Mouse (Mus musculus) C2C12 (cell line): ENCODE data around the gene Maats1. TPM values are rescaled to one million over a fixed set of nuclear protein-coding genes. Genes with fewer than 3 reads are reported as not detected.

Source experiments
- H3K27me3 ChIP-seq: one replicate; pipeline ENCODE4 v1.6.1; 2011; ENCODE audit not compliant: control insufficient read depth, insufficient read depth, insufficient read length
- H3K36me3 ChIP-seq: one replicate; pipeline ENCODE4 v1.6.1; 2011; ENCODE audit not compliant: control insufficient read depth, insufficient read depth
- H3K4me3 ChIP-seq: one replicate; pipeline ENCODE4 v1.5.1; 2011; ENCODE audit warnings: mild to moderate bottlenecking, control low read depth; ENCODE audit not compliant: poor library complexity, insufficient read depth, severe bottlenecking
- H3K79me2 ChIP-seq: one replicate; pipeline ENCODE4 v1.6.1; 2011; ENCODE audit not compliant: control insufficient read depth, insufficient read depth
- H3K79me3 ChIP-seq: one replicate; pipeline ENCODE4 v1.6.1; 2011; ENCODE audit warnings: low read depth, control low read depth
- H3ac ChIP-seq: one replicate; pipeline ENCODE3; 2011; ENCODE audit warnings: low read depth; ENCODE audit not compliant: control insufficient read depth, insufficient read length
- CEBPB ChIP-seq: IDR thresholded peaks from one replicate; pipeline ENCODE4 v1.6.1; 2011; ENCODE audit warnings: low read depth, mild to moderate bottlenecking, control low read depth, moderate library complexity
- CTCF ChIP-seq: IDR thresholded peaks from one replicate; pipeline ENCODE4 v1.5.1; 2011; ENCODE audit not compliant: control insufficient read depth, insufficient read depth, insufficient read length
- FOSL1 ChIP-seq: IDR thresholded peaks from one replicate; pipeline ENCODE4 v1.8.0; 2011; ENCODE audit warnings: mild to moderate bottlenecking, low read length; ENCODE audit not compliant: poor library complexity, insufficient read depth, severe bottlenecking
- MAX ChIP-seq: IDR thresholded peaks from one replicate; pipeline ENCODE4 v1.6.1; 2011; ENCODE audit warnings: mild to moderate bottlenecking, control low read depth
- MYOD1 ChIP-seq: IDR thresholded peaks from one replicate; pipeline ENCODE4 v1.6.1; 2011; ENCODE audit warnings: low read depth; ENCODE audit not compliant: control insufficient read depth, insufficient read length
- MYOG ChIP-seq: IDR thresholded peaks from one replicate; pipeline ENCODE4 v1.6.1; 2011; ENCODE audit not compliant: control insufficient read depth, insufficient read length; ENCODE audit errors: extremely low read depth
- USF1 ChIP-seq: IDR thresholded peaks from one replicate; pipeline ENCODE4 v1.6.1; 2011; ENCODE audit warnings: low read depth, mild to moderate bottlenecking, control low read depth, moderate library complexity
- polyA plus RNA-seq: library from polyadenylated mRNA; unstranded; fragments of >200 nt; fragmentation: generic; extraction: Trizol; gene quantifications from one replicate; pipeline ENCODE4 v1.2.1, GENCODE M21; 2012; ENCODE audit warnings: missing spikeins

Gene Maats1
- polyA plus RNA-seq, 1 experiment = 0.61 TPM

DNA sequence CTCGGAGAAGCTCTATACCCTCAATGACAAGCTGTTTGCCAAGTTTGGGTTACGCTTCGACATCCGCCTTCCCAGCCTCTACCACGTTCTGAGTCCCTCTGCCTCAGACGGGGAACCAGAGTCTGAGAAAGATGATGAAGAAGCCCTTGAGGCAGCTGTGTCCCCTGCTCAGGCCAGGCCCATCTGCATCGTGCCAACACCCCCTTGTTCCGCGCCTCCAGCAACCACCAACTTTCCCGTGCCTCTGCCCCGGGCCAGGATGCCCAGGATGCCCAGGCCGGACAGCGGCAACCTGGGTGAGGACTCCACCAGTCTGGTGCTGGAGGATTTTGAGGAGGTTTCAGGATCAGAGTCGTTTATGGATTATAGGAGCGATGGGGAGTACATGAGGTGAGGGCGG lies 32.0 kb upstream of the Maats1 start:
- H3K4me3 ChIP-seq = no peak overlapping the region
- no peak overlapping the region for H3ac ChIP-seq
- no peaks in the 10 kb centered on the region for H3K27me3 ChIP-seq
- H3K79me3 ChIP-seq = no peaks in the 10 kb centered on the region
- no peak for TF ChIP-seq CTCF
- no peak for TF ChIP-seq CEBPB
- H3K79me2 ChIP-seq = no peaks in the 10 kb centered on the region
- no peaks in the 10 kb centered on the region for H3K36me3 ChIP-seq

GRCm38 (mm10) chr16:38373439-38373838 lies 31.5 kb upstream of the Maats1 start:
- Histone ChIP-seq H3K27me3 (no peaks in the 10 kb centered on the region), H3K36me3 (no peaks in the 10 kb centered on the region), H3K79me2 (no peaks in the 10 kb centered on the region), H3K4me3 (no peak overlapping the region), H3ac (no peak overlapping the region), H3K79me3 (no peaks in the 10 kb centered on the region)
- TF ChIP-seq MAX (no peak), CTCF (no peak), CEBPB (no peak), MYOD1 (no peak), USF1 (no peak), FOSL1 (no peak), MYOG (no peak)

GRCm38 (mm10) chr16:38372876-38373275 lies 30.9 kb upstream of the Maats1 start:
- H3K27me3 ChIP-seq = no peaks in the 10 kb centered on the region
- no peaks in the 10 kb centered on the region for H3K79me2 ChIP-seq
- H3K36me3 ChIP-seq = no peaks in the 10 kb centered on the region
- H3K79me3 ChIP-seq = no peaks in the 10 kb centered on the region
- no peak overlapping the region for H3ac ChIP-seq
- TF ChIP-seq MYOG = no peak
- H3K4me3 ChIP-seq = no peak overlapping the region

GRCm38 (mm10) chr16:38371705-38372296 lies 29.9 kb upstream of the Maats1 start:
- TF ChIP-seq MAX (no peak), USF1 (no peak), MYOD1 (peak; percentile 59), CTCF (no peak)
- H3K4me3 ChIP-seq = no peak overlapping the region
- H3K27me3 ChIP-seq = no peaks in the 10 kb centered on the region
- no peaks in the 10 kb centered on the region for H3K36me3 ChIP-seq
- no peak overlapping the region for H3ac ChIP-seq
- H3K79me3 ChIP-seq = no peaks in the 10 kb centered on the region
- H3K79me2 ChIP-seq = no peaks in the 10 kb centered on the region

DNA sequence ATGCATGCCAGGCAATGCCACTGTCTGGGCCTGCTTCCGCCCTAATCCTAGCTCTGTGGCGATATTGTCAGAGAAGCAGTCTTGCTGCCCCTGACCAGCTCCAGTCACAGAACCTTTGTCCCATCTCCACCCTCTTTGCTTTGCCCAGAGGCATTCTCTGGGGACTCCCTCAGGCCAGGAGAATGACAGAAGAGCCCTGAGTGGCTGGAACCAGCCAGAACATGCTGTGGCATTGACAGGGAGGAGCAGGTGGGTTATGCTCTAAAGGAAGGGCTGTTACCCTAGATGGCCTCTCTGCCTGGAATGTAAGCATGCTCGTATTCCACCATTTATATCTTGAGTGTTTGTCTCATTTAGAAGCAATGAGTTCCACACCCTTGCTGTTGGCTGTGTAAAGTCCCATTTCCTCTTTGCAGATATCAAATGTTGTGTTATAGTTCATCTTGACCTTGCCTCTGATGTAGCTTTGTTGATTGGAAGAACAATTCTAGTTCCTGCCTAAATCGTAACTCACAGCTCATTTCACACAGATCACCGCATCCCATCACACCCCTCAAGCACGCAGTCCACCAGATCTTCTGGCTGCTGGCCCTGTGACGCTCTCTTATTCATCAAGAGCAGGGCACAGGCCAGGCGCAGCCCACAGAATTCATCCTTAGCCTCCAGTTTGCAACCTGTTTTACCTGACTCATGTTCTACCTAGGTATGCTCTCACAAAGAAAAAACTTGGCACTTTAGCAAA lies 28.9 kb upstream of the Maats1 start:
- TF ChIP-seq USF1 = no peak
- peak; percentile 98 for TF ChIP-seq MYOD1
- Histone ChIP-seq H3K79me2 (no peaks in the 10 kb centered on the region), H3K4me3 (no peak overlapping the region), H3K36me3 (no peaks in the 10 kb centered on the region), H3K27me3 (no peaks in the 10 kb centered on the region), H3ac (no peak overlapping the region), H3K79me3 (no peaks in the 10 kb centered on the region)

GRCm38 (mm10) chr16:38369992-38370484 lies 28.1 kb upstream of the Maats1 start:
- no peaks in the 10 kb centered on the region for H3K79me2 ChIP-seq
- no peaks in the 10 kb centered on the region for H3K27me3 ChIP-seq
- TF ChIP-seq MAX = no peak
- TF ChIP-seq MYOD1 = no peak
- TF ChIP-seq FOSL1 = no peak
- no peak for TF ChIP-seq MYOG
- TF ChIP-seq CTCF = no peak
- TF ChIP-seq CEBPB = no peak
- no peak for TF ChIP-seq USF1
- no peak overlapping the region for H3K4me3 ChIP-seq
- H3ac ChIP-seq = no peak overlapping the region
- no peaks in the 10 kb centered on the region for H3K36me3 ChIP-seq
- no peaks in the 10 kb centered on the region for H3K79me3 ChIP-seq

GRCm38 (mm10) chr16:38369431-38369830 lies 27.5 kb upstream of the Maats1 start:
- TF ChIP-seq FOSL1 (no peak), MYOG (no peak), MYOD1 (no peak), CTCF (no peak)
- H3K36me3 ChIP-seq = no peaks in the 10 kb centered on the region
- no peak overlapping the region for H3K4me3 ChIP-seq
- H3K79me3 ChIP-seq = no peaks in the 10 kb centered on the region
- no peaks in the 10 kb centered on the region for H3K79me2 ChIP-seq
- H3ac ChIP-seq = no peak overlapping the region
- H3K27me3 ChIP-seq = no peaks in the 10 kb centered on the region
